Mouse (Mus musculus) gastrocnemius, postnatal 14 days (tissue): ENCODE measurements around the gene Plcl2. TPM values are rescaled to one million over a fixed set of nuclear protein-coding genes. Genes with fewer than 3 reads are reported as not detected.
"Not testable (repeated sequence)": the region's sequence is repeated elsewhere in the genome, so short reads cannot be mapped to it uniquely, and the experiment has no call there.

Experiments used
- DNase-seq: peaks from one replicate; pipeline ENCODE4 v3.0.0; 2021; ENCODE audit warnings: mixed read lengths
- intact Hi-C: fragments of 180-260 bp; cut with DNase I; formaldehyde crosslinking; loops from one replicate; pipeline ENCODE4 v1.15.1; 2025; ENCODE audit warnings: low total_unique reads
- total RNA-seq, 2 experiments: library from RNA; stranded (reverse); gene quantifications; 2 replicates each; pipeline ENCODE4 v1.2.3; 2021

Gene Plcl2
- total RNA-seq, 2 experiments from 2014 or later = 27.0 to 29.8 TPM

DNA sequence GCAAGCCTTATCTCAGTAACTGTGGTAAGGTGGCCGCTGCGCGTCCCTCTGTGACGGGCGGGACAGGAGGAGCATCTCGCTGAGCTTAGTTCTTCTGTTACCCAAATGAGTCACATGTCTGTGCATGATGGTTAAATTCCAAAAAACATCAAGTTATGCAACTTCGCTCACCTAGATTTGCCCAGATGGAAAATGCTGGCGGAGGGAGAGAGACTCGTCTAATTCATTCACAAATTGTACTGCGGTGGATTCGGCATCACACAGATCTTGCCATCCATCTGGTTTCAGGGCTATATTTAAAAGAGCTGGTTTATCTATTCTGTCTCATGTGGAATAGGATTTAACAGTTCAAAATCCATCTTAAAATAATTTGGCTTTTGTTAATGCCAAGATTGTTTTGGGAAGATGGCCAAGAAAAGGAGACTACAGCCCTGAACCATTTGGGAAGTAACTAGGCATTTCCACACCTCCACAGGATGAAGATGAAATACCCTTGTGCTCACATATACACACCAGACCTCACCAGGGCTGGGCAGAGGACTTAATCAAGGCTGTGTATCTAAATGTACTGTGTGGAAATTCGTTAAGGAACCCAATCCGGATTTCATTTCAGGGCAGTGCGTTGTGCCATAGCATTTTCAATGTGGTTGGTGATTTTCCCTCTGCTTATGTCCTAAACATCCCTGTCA lies 141.5 kb downstream of the Plcl2 start:
- intact Hi-C loops = no loop called here
- DNase-seq = no peak

DNA sequence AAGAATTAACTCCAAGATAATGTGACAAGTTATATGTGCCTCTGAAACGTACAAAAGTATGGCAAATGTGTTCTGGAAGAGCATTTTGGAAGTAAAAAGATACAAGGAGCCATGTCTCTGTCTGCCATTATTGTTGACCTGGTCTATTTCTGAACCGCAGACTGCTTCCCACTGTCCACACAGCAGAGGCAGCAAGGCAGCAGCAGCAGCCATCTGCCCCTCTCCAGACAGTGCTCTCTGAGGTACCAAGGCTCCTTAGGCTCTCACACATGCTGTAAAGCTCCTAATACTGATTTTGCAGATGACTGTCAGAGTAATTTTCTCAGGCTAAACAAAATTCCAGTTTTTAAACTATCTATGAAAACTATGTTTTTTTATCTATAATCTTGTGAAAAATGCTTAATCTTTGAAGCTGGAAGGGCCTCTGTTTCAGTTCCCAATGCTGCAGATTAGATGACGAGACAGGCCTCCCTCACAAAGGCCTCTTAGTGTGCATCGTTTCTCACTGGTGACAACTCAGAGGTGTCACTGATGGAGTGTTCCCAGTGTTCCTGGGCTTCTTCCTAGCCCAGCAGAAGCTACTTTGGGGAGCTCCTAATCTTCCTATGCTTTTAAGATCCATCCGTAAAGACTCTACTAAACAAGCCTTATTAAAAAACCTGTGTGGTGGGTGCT lies 145.7 kb downstream of the Plcl2 start:
- intact Hi-C loops = no loop called here
- no peak for DNase-seq

DNA sequence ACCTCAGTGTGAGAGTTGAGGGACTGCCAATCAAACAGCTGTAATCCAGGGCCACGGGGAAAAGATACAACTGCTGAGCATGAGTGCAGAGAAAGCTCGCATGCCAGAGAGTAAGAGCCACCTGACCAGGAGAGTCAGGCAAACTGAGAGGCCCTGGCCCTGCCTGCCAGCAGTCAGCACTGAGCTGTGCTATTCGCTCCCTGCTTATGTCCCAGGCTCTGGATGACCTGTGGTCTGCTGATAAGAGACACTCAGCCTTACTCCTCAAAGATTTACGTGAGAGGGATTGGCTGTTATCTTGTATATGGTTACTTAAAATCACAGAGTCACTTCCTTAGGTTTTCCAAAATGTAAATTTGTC lies 146.2 kb downstream of the Plcl2 start:
- peak; percentile 27 for DNase-seq
- intact Hi-C loops = no loop called here

DNA sequence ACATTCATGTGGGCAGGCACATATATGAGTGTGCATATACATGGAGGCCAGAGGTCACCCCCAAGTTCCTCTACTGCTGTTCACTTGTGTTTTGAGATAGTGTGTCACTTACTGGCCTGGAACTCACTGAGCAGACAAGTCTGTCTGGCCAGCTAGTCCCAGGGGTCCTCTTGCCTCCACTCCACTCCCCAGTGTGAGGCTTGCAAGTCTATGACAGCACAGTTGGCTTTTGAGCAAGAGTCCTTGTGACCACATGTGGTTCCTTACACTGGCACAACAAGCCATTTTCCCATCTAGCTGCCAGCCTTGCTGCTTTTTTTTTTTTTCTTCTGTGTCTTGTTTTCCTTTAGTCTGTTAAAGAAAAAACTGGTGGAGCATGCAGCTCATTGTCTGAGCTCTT lies 148.1 kb downstream of the Plcl2 start:
- DNase-seq = no peak
- intact Hi-C loops = no loop called here

DNA sequence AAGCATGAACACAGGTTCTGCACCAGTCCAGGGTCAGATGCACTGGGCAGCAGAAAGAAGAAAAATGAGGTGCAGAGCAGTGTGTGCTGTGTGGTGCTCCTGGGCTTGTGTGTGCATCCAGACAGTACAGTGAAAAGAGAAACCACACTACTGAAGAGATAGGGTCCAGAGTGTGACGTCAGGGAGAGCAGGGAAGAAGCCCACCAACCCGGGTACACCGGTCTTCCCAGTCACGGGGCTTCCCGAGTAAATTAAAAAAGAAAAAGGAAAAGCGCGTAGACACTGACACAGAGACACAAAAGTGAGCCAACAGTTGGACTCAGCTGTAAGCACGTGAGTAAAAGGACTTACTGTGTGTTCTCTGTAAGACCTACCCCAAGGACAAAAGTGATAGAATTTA lies 149.7 kb downstream of the Plcl2 start:
- no peak for DNase-seq

DNA sequence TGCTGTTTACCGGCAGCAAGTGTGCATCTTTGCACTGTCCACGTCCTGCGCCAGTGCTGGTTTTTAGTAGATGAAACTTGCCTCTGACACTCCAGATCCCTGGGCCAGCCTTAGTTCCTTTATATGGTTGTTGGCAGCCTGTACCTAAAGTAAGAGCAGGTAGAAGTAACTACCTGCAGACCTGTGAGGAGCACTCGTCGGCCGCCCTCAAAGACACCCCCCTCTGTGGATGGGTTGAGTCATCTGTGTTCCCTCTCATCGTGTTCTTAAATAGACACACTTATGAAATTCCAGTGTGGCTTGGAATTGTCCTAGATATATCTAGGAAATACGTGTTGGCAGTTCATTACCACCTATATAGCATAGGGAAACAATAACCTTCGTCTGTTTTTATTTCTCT lies 158.4 kb downstream of the Plcl2 start:
- no peak for DNase-seq
- intact Hi-C loops = no loop called here

More for the DNA sequence above, 149.7 kb downstream of the Plcl2 start:
- intact Hi-C loops = no loop called here

DNA sequence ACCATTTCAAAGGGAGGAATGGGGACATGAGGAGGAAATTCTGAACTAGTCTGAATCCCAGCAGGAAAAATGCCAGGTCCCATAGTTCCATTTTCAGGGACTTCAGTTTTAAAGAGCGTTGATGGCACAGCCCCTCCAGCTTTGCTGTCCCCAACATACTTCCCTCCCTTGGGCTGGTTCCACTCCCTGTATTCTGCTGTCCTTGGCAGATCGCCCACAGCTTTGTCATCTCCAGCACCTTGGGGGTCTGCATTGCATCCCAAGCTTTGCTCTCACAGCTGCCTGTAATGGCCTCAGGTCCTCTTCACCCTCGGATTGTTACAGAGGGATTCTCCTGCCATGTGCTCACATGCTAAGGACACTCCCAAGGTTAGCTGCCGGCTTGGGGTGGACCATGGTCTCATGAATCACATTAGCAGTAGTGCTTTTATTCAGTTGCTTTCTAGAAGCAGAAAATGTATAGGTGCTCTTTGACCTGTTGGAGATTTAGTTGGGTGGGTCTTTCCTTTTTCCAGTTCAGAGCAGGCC lies 159.5 kb downstream of the Plcl2 start:
- intact Hi-C loops = no loop called here
- DNase-seq = no peak

DNA sequence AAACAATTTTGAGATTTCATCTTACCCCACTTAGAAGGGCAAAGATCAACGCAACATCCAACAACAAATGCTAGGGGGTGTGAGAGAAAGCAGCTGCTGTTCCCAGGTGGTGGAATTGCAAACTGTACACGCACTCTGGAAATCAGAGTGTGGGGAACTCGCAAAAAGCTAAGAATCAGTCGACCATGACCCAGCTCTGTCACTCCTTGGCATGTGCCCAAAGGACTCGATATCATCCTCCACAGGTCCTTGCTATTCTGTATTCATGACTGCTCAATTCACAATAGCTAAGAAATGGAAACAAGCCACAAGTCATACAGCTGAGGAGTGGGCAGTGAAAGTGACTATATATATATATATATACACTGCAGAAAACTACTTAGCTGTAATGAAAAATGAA lies 162.2 kb downstream of the Plcl2 start:
- intact Hi-C loops = no loop called here
- DNase-seq = no peak

DNA sequence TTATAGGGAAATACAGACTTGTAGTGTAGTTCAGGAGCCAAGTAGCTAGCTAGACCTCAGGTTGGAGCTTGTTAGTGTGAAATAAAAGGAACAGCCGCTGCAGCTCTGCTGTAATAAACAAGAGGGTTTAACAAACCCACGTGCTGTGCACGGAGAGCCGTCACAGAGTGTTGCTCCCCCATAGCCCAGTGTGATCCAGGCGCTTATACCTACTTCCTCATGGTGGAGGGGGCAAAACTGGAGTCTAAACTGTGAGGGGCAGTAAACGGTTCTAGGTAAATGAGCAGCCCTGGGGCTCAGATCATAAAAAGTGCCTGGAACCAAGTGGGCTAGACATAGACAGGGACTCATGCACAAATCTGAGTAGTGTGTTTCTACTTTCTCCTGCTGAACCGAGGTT lies 165.4 kb downstream of the Plcl2 start:
- intact Hi-C loops = no loop called here

DNA sequence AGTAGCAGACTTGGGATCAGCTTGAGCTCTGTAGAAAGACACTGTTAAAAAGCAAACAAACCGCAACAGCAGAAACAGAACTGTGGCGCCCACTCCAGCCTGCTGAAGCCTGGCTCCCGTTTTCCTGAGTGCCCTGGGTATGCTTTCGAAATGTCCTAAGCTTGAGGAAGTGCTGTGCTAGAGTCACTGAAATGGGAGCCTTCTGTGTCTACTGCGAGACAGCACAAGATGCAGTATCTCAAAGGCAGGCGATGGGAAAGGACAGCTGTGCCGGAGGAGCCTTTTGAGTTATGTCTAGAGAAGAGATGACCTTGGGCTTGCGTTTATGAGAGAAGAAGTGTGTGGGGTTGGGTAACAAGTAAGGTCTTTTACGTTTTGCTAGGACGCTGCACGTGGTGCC lies 166.0 kb downstream of the Plcl2 start:
- intact Hi-C loops = no loop called here
- no peak for DNase-seq

More for the DNA sequence above, 165.4 kb downstream of the Plcl2 start:
- no peak for DNase-seq

DNA sequence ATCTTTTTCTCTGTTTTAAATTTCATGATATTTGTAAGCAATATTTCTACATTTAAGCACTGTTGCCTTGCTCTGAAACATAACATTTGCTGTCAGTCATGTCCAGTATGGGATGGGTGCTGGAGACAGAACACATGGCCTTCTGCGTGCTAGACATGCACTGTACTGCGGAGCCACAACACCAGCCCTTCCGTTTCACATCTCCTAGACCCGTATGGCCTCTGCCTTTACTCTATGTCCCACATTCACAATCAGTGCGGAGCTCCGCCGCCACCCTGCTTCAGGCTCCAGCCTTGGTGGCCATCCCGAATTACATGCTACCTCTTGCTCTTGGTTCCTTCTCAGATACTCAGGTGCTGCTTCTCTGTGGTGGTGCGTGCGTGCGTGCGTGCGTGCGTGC lies 168.1 kb downstream of the Plcl2 start:
- intact Hi-C loops = no loop called here

DNA sequence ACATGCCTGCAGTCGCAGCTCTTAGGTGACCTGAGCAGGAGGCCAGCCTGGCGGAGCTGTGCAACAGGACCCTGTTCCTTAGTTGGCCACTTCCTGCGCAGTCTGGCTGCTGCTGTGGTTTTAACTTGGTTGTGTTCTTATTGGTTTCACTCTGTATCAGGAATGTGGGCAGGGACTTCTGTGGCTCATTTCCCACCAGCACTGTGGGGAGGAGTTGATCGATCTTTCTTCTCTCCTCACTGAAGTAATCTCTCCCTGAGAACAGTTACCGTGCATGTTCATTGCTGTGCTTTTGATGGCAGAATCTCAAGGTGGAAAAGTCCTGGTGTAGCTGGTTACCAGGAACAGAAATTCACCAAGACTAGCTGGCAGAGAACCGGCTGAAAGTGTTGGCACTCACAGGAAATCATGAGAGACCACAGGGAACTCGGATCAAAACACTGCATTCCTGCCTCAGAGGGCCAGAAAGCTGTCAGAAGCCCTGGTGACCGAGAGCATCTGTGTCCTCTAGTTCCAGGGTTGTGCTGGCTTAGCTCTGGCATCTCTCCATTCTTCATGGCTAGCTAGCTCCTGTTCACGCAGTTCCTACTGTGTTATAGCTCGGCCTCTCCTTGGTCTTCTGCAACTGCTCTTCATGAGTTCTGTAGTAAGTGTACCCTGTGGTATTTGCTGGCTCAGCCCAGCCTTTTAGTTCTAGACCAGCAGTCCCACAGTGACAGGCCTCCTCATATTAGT lies 168.9 kb downstream of the Plcl2 start:
- intact Hi-C loops = no loop called here
- DNase-seq = peak; percentile 72

More for the DNA sequence above, 168.1 kb downstream of the Plcl2 start:
- DNase-seq = no peak

DNA sequence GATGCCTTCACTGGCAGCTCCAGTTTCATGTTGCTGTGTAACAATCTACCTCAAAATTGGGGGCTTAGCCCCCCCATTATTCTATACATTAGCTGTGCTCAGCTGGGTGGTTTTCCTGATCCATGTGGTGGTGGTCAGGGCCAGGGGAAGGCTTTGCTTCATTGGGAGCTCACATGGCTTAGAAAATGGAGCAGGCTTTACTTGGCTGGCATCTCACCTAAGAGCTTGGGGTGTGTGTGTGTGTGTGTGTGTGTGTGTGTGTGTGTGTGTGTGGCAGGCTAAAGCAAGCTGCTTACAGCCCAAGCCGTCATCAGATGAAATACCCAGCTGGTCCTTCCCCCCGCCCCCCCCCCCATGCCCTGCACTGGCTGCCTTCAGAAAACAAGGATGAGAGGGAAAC lies 169.5 kb downstream of the Plcl2 start:
- intact Hi-C loops = no loop called here
- no peak for DNase-seq

DNA sequence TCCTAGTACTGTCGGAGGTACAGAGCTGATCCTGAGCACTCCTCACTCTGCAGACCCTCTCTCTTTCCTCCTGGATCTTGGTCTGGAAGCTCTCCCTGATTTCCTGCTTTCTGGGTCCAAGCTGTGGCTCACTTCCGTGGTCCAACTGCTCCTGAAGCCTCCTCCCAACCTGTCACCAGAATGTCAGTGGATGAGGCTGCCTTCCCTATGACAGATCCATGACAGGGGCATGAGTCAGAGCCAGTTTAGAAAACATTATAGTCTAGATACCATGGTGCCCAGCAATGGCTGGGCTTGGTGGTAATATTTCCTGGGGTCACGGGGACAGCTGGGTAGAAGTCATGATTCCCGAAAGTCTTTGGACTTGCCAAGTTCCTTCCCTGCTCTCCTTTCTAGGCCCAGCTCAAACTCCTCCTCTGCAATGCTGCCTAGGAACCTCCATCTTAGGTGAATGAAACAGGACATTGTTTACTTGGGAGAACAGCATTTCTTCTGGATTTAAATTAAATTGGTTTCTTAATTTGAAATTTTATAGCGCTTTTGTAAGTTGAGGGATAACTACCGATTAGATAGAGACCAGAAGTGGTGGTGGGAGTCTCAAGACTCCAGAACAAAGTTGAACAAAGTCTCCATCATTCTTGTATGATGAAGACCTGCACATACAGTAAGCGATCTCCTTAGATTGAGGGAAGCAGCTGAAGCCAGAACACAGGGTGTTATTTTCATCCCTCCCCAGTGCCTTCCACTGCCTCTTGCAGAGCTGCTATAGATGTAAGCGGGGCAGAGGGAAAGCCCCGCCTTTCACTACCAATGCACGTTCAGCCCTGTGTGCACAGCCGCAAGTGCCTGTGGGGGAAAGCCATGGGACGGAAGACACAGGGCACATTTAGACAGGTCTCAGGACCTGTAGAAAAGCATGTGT lies 170.7 kb downstream of the Plcl2 start:
- intact Hi-C loops = no loop called here
- DNase-seq = no peak

DNA sequence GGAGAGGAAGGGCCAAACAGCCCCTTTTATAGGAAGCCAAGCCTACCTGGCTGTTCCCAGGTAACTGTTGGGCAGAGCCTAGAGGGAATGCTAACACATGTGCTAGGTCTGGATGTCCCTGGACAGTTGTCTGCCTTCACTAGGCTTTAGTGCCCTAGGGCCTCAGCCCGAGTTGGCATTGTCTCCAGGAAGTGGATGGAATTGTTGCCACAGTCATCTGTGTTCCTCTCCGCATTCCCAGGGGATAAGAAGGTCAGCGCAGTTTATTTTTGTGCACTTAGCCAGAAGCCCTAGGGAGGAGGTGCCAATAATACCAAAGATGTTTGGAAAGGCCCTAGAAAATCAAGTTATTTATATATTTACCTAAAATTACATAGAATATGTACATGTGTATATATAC lies 173.5 kb downstream of the Plcl2 start:
- intact Hi-C loops = no loop called here
- no peak for DNase-seq

DNA sequence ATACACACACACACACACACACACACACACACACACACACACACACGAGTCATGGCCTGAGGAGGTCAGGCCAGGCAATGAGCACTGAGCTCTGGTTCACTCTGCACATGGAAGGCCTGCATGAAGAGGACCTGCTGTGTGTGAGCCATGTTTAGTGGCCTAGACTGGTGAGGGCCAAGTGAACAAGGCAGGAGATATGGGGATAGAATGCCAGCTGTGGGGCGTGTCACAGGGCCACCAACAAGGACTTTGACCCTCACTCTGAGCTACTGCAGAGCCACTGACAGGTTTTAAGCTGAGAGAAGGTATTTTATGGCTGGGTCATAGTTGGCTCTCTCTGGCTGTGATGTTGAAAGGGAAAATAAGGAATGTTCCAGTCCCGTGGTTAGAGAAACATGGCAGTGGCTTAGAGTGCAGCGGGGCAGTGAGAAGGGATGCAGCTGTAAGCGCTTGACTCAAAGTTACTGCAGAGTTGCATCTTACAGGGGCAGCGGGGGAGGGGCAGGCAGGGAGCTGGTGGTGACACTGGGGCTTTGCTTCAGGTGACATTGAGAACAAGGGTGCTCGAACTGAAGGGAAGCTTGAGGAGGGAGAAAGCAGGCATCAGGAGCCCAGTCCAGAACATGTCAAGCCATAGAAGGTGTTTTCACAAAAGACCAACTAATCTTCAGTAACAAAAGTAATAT lies 175.9 kb downstream of the Plcl2 start:
- intact Hi-C loops = no loop called here
- no peak for DNase-seq

DNA sequence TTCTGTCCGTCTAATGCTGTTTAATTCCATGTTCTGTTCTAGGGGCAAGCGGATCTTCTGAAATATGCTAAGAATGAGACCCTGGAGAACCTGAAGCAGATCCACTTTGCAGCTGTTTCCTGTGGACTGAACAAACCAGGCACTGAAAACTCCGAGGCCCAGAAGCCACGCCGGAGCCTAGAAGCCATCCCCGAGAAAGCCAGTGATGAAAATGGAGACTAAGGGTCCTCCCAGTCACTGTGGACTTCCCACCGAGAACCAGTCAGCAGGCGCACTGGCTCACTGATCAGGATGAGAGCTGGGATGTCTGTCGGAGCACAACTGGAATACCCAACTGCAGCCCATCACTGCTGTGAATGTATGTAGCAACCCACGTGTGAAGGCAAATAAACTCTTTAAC lies 178.5 kb downstream of the Plcl2 start:
- intact Hi-C loops = no loop called here
- no peak for DNase-seq

DNA sequence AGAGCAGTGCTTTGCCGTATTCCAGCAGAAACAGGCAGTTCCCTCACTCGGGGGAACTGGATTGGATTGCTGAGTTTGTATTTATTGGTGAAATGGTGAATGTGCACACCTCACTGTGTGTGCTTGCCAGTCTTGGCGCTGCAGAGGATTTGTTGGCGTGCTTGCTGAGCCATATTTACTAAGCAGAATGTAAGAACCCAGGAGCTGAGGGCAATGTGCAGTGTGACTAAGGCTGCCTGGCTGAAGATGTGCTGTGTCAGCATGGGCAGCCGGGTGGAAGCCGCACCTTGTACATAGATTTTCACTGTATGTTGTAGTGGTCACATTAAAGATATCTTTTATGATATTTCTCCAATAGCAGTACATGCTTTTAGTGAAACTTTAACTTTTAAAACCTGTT lies 178.9 kb downstream of the Plcl2 start:
- intact Hi-C loops = no loop called here
- no peak for DNase-seq

DNA sequence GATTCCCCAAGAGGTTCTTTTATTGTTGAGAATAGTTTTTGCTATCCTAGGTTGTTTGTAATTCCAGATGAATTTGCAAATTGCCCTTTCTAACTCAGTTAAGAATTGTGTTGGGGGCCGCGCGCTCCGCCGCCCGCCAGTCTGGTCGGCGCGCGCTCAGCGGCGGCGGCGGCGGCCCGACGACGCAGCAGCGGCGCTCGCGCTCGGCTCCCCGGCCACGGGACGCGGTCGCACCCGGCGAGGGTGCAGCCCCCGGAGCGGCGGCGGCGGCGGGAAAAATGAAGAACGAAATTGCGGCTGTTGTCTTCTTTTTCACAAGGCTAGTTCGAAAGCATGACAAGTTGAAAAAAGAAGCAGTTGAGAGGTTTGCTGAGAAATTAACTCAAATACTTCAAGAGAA lies 189.2 kb downstream of the Plcl2 start:
- intact Hi-C loops, DNase-seq: not testable (repeated sequence)
